In genomic region chr5:75702080-75702479, GRCm38 (mm10) we compare ENCODE assay signal across 14 mouse cellular contexts.
"Had no signal": no experiment of that assay in that cellular context is flagged by ENCODE, and none has a peak within 500 bp of the region (broad histone marks: within the 10 kb centered on the region; RNA-seq: fewer than 3 reads in every experiment).

No protein-coding gene starts in this region.

- H3K27me3 ChIP-seq: neural tube, embryonic 13.5 days; neural tube, embryonic 15.5 days; stomach, embryonic 15.5 days had no signal

- H3K36me3 ChIP-seq: neural tube, embryonic 13.5 days; neural tube, embryonic 15.5 days; stomach, embryonic 15.5 days had no signal

- DNase-seq: retina, postnatal 1 day; right cerebral cortex, postnatal 25 days; right cerebral cortex, postnatal 4 days; spleen, adult 18-20 months; thymus, adult 18-20 months; thymus, adult 2 months; thymus, postnatal 14 days; thymus, postnatal 25 days; thymus, postnatal 36 days; thymus, postnatal 4 days had no signal

- H3K4me2 ChIP-seq: neural tube, embryonic 13.5 days; neural tube, embryonic 15.5 days; stomach, embryonic 15.5 days had no signal

- H3K4me1 ChIP-seq: stomach, embryonic 15.5 days had no signal

- H3K4me3 ChIP-seq: neural tube, embryonic 13.5 days; neural tube, embryonic 15.5 days; stomach, embryonic 15.5 days had no signal

- H3K27ac ChIP-seq: neural tube, embryonic 13.5 days; neural tube, embryonic 15.5 days; stomach, embryonic 15.5 days; stomach, postnatal 0 days had no signal

- H3K9me3 ChIP-seq: neural tube, embryonic 15.5 days; stomach, embryonic 15.5 days had no signal

- H3K9ac ChIP-seq: neural tube, embryonic 13.5 days; neural tube, embryonic 15.5 days; stomach, embryonic 15.5 days had no signal
